Mouse (Mus musculus) cerebellum, adult 18-20 months (tissue): ENCODE results near the gene Fam83c.
A peak's percentile ranks its signal among the peaks of the same experiment; 100 is the strongest.
"Not testable (repeated sequence)": the region's sequence is repeated elsewhere in the genome, so short reads cannot be mapped to it uniquely, and the experiment has no call there.

ENCODE experiments used
- DNase-seq, 2 experiments: peaks; one replicate each; pipeline ENCODE4 v3.0.0; 2021

Gene Fam83c

GRCm38 (mm10) chr2:155834732-155835131, at the start of gene Fam83c:
Fam83c (minus strand) TSS chr2:155834854.
- no peak for DNase-seq

GRCm38 (mm10) chr2:155882087-155882486, 47.4 kb upstream of the Fam83c start:
- no peak for DNase-seq

GRCm38 (mm10) chr2:155878964-155879876, 44.6 kb upstream of the Fam83c start:
- no peak for DNase-seq

- peak; percentile 33 to 48 for DNase-seq
Measured at GRCm38 (mm10) chr2:155873636-155874035, 39.0 kb upstream of the Fam83c start.

GRCm38 (mm10) chr2:155872930-155873507, 38.4 kb upstream of the Fam83c start:
- DNase-seq: no peak

GRCm38 (mm10) chr2:155872486-155872885, 37.8 kb upstream of the Fam83c start:
- DNase-seq: peak; percentile 40 to 51

- DNase-seq: no peak
Measured at GRCm38 (mm10) chr2:155869772-155870171, 35.1 kb upstream of the Fam83c start.

- DNase-seq: no peak
Measured at GRCm38 (mm10) chr2:155868320-155868719, 33.7 kb upstream of the Fam83c start.

- no peak for DNase-seq
Measured at GRCm38 (mm10) chr2:155863301-155863867, 28.7 kb upstream of the Fam83c start.

GRCm38 (mm10) chr2:155862573-155863300, 28.1 kb upstream of the Fam83c start:
- no peak for DNase-seq

- DNase-seq: no peak
Measured at GRCm38 (mm10) chr2:155861581-155861980, 26.9 kb upstream of the Fam83c start.

GRCm38 (mm10) chr2:155860102-155860501, 25.4 kb upstream of the Fam83c start:
- no peak for DNase-seq

- DNase-seq: no peak
Measured at GRCm38 (mm10) chr2:155852536-155852935, 17.9 kb upstream of the Fam83c start.

GRCm38 (mm10) chr2:155850120-155850519, 15.5 kb upstream of the Fam83c start:
- DNase-seq: no peak

- DNase-seq: no peak
Measured at GRCm38 (mm10) chr2:155849464-155849863, 14.8 kb upstream of the Fam83c start.

GRCm38 (mm10) chr2:155848291-155848690, 13.6 kb upstream of the Fam83c start:
- peak; percentile 81 to 86 for DNase-seq

- DNase-seq: no peak
Measured at GRCm38 (mm10) chr2:155846930-155847329, 12.3 kb upstream of the Fam83c start.

- DNase-seq: no peak
Measured at GRCm38 (mm10) chr2:155838961-155839360, 4.3 kb upstream of the Fam83c start.

GRCm38 (mm10) chr2:155837961-155838360, 3.3 kb upstream of the Fam83c start:
- no peak for DNase-seq

GRCm38 (mm10) chr2:155832087-155832486, 2.6 kb downstream of the Fam83c start:
- not testable (repeated sequence) for DNase-seq

- DNase-seq: no peak
Measured at GRCm38 (mm10) chr2:155831302-155831701, 3.4 kb downstream of the Fam83c start.

GRCm38 (mm10) chr2:155830841-155831240, 3.8 kb downstream of the Fam83c start:
- no peak for DNase-seq
